Mouse (Mus musculus) neural tube, embryonic 12.5 days (tissue): ENCODE results near the gene Spo11. TPM values are rescaled to one million over a fixed set of nuclear protein-coding genes. Genes with fewer than 3 reads are reported as not detected.

ENCODE experiments used
- ATAC-seq: fragments of 200-750 bp; cut with Nextera tagmentation; 2 replicates; pipeline ENCODE4 v1.8.0; 2017; ENCODE audit warnings: low read depth, mild to moderate bottlenecking, moderate TSS enrichment, moderate library complexity; ENCODE audit not compliant: low FRiP score
- H3K27ac ChIP-seq: fragments of 300-500 bp; sonication (generic); 2 replicates; pipeline ENCODE4 v1.5.1; 2016
- H3K27me3 ChIP-seq: fragments of 300-500 bp; sonication (generic); replicated peaks from 2 replicates; pipeline ENCODE4 v1.6.1; 2016; ENCODE audit warnings: mild to moderate bottlenecking
- H3K36me3 ChIP-seq: fragments of 300-500 bp; sonication (generic); 2 replicates; pipeline ENCODE4 v1.6.1; 2016; ENCODE audit warnings: mild to moderate bottlenecking
- H3K4me1 ChIP-seq: fragments of 300-500 bp; sonication (generic); 2 replicates; pipeline ENCODE4 v1.6.1; 2016
- H3K4me2 ChIP-seq: fragments of 300-500 bp; sonication (generic); replicated peaks from 2 replicates; pipeline ENCODE4 v1.6.1; 2016; ENCODE audit warnings: mild to moderate bottlenecking
- H3K4me3 ChIP-seq: fragments of 300-500 bp; sonication (generic); 2 replicates; pipeline ENCODE4 v1.5.1; 2016
- H3K9ac ChIP-seq: fragments of 300-500 bp; sonication (generic); 2 replicates; pipeline ENCODE4 v1.6.1; 2016; ENCODE audit warnings: mild to moderate bottlenecking
- H3K9me3 ChIP-seq: fragments of 300-500 bp; sonication (generic); 2 replicates; pipeline ENCODE4 v1.6.1; 2016; ENCODE audit warnings: mild to moderate bottlenecking
- WGBS: fragments of 180-500 bp; shearing (Covaris S2); methylation state at CpG from one replicate; pipeline ENCODE4 v1.1.7; 2016; 5-methylcytosine and 5-hydroxymethylcytosine counted together
- polyA plus RNA-seq: library from polyadenylated mRNA; unstranded; fragments of >200 nt; fragmentation: Nextera tagmentation; extraction: Ambion mirVana; gene quantifications from 2 replicates; pipeline ENCODE4 v1.2.1, GENCODE M21; 2016

Gene Spo11
- polyA plus RNA-seq, 1 experiment from 2014 or later: 0.22 TPM

DNA sequence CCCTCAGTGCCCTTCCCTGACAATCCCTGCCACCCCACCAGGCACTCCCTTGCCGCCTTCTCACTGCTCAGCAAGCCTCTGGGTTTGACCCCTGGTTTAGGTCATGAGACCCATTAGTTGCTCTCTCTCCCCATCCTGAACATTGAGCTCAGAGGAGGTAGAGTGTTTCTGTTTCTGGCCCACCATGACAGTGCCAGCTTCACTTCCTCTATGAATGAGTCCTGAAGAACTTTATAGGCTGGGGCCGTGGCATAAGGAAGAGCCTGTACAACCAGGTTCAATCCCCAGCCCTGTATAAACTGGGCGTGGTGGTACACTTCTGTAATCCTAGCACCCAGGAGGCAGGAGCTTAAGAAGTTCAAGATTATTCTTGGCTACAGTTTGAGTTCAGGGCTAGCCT, 63.3 kb downstream of the Spo11 start:
- Histone ChIP-seq H3K36me3 (peaks cover 6% of the 10 kb centered on the region), H3K27ac (no peak overlapping the region)
- 90% methylated on average over 3 of the region's 3 CpGs for WGBS

DNA sequence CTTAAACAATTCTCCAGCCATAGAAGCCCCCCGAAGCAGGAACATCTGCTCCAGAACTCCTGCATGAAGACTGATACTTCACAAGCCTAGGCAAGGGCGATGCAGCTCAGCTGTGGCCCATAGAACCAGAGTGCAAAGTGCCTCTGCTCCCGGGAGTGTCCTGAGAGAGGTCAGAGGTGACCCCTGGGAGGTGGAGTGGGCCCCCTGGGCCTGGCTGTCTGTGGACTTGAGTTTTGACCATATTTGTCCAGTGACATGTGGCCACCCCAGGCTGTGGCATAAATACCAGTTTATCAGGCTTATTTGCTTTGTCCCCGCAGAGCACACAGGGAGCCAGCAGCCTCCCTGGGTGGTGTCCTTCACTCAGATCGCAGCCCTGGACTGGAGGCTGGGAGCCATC, 63.7 kb downstream of the Spo11 start:
- Histone ChIP-seq H3K9me3 (no peaks in the 10 kb centered on the region), H3K9ac (no peak overlapping the region), H3K27ac (no peak overlapping the region), H3K4me1 (no peaks in the 10 kb centered on the region; the same call in 1 of the 2 replicates), H3K4me2 (no peak overlapping the region), H3K36me3 (peaks cover 3% of the 10 kb centered on the region), H3K4me3 (no peak overlapping the region), H3K27me3 (no peaks in the 10 kb centered on the region)
- WGBS: 69% methylated on average over 5 of the region's 5 CpGs
- ATAC-seq: no peak

More for the DNA sequence above, 63.3 kb downstream of the Spo11 start:
- H3K4me2 ChIP-seq: no peak overlapping the region
- no peak overlapping the region for H3K9ac ChIP-seq
- H3K27me3 ChIP-seq: no peaks in the 10 kb centered on the region
- ATAC-seq: no peak
- H3K4me1 ChIP-seq: no peaks in the 10 kb centered on the region; the same call in 1 of the 2 replicates
- H3K9me3 ChIP-seq: no peaks in the 10 kb centered on the region
- H3K4me3 ChIP-seq: no peak overlapping the region

DNA sequence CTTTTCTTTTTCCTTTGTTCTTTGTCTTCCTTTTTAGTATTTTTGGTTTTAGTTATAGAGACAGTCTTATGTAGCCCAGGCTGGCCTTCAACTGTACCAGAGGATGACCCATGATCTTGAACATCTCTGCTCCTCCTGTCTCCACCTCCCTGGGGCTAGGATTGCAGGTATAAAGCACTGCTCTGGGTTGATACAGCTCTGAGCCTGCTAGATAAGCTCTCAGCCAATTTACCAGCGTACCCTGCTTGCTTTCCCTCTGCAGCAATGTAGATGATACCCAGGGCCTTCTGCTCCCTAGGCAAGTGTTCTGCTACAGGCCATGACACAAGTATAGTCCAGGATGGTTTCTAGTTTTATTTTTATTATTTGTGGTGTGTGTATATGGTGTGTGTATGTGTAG, 64.4 kb downstream of the Spo11 start:
- no peaks in the 10 kb centered on the region for H3K36me3 ChIP-seq
- H3K27ac ChIP-seq: no peak overlapping the region
- H3K9me3 ChIP-seq: no peaks in the 10 kb centered on the region
- H3K4me1 ChIP-seq: no peaks in the 10 kb centered on the region; the same call in 1 of the 2 replicates
- WGBS: 80% methylated on average over 1 of the region's 1 CpGs
- no peak for ATAC-seq
- H3K4me3 ChIP-seq: no peak overlapping the region
- H3K27me3 ChIP-seq: no peaks in the 10 kb centered on the region
- H3K4me2 ChIP-seq: no peak overlapping the region
- no peak overlapping the region for H3K9ac ChIP-seq

DNA sequence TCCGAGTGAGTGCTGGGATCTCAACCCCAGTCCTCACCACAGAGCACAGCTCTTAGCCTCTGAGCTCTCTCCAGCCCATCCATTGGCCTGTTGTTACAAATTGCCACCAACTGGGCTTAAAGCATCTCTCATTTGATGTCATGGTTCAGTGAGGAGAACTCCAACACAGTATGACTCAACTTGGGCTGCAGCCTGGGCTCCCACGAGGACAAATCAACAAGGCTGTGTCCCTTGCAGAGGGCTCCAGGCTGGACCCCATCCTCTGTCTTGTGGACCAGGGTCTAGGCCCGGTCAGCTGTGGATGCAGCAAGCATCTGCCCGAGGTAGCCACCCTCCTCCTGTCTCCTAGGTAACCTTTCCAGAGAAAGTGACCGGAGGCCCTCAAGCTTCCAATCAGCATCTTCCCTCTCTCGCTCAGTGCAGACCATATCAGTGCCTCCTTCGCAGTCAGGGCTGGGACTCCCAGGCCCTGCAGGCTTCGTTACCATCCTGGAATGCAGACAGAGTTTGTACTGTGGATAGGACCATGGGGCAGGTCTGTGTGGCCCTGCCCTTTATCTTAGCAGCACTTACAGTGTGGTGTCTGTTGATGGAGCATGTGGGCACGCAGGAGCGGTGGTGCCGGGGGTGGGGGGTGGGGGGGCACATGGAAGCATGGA, 65.1 kb downstream of the Spo11 start:
- Histone ChIP-seq H3K27ac (no peak overlapping the region), H3K4me1 (peaks cover 1% of the 10 kb centered on the region; the same call in 1 of the 2 replicates), H3K4me3 (no peak overlapping the region), H3K36me3 (no peaks in the 10 kb centered on the region), H3K27me3 (no peaks in the 10 kb centered on the region), H3K4me2 (no peak overlapping the region), H3K9me3 (no peaks in the 10 kb centered on the region), H3K9ac (no peak overlapping the region)
- 69% methylated on average over 11 of the region's 11 CpGs for WGBS
- no peak for ATAC-seq

Other genes with a start within 250 kb of the Spo11 start
- 14.8 and 16.3 TPM in 2 replicates for gene Bmp7, start 37.4 kb upstream of the Spo11 start, polyA plus RNA-seq
- gene Rae1, start 22.4 kb downstream of the Spo11 start, polyA plus RNA-seq: 120 and 123 TPM in 2 replicates
- 48.2 and 52.0 TPM in 2 replicates for gene Rbm38, start 42.8 kb downstream of the Spo11 start, polyA plus RNA-seq
- gene Ctcfl, start 141.8 kb downstream of the Spo11 start, polyA plus RNA-seq: 0.06 and 0.13 TPM in 2 replicates
- gene Pck1, start 175.3 kb downstream of the Spo11 start, polyA plus RNA-seq: not detected in 2 replicates
- gene Zbp1, start 241.2 kb downstream of the Spo11 start, polyA plus RNA-seq: 0.28 and 0.32 TPM in 2 replicates